Mouse (Mus musculus): ENCODE measurements around the gene Exosc5.
A peak's percentile ranks its signal among the peaks of the same experiment; 100 is the strongest.

Gene Exosc5

GRCm38 (mm10) chr7:25658657-25659472, at the start of gene Exosc5, which contains the start of gene Bckdha:
Gene Exosc5, plus strand, starts transcription at chr7:25659164.
Gene Bckdha, minus strand, starts transcription at chr7:25658981.
- peak; percentile 100 for DNase-seq (ENCODE audit: low read depth)

- DNase-seq (ENCODE audit: low read depth): no peak
Observed at GRCm38 (mm10) chr7:25610056-25610455, 48.9 kb upstream of the Exosc5 start.

GRCm38 (mm10) chr7:25611501-25611900, 47.5 kb upstream of the Exosc5 start:
- DNase-seq (ENCODE audit: low read depth): no peak

- no peak for DNase-seq (ENCODE audit: low read depth)
Observed at GRCm38 (mm10) chr7:25614086-25614485, 44.9 kb upstream of the Exosc5 start.

- DNase-seq (ENCODE audit: low read depth): no peak
Observed at GRCm38 (mm10) chr7:25614831-25615705, 43.9 kb upstream of the Exosc5 start.

- no peak for DNase-seq (ENCODE audit: low read depth)
Observed at GRCm38 (mm10) chr7:25615706-25616011, 43.3 kb upstream of the Exosc5 start, which contains the start of gene Erich4. Gene Erich4, minus strand, starts transcription at chr7:25615892.

- no peak for DNase-seq (ENCODE audit: low read depth)
Observed at GRCm38 (mm10) chr7:25617376-25618160, 41.4 kb upstream of the Exosc5 start.

- DNase-seq (ENCODE audit: low read depth): peak; percentile 95
Observed at GRCm38 (mm10) chr7:25618865-25619721, 39.9 kb upstream of the Exosc5 start, which contains the start of gene Dmac2. Gene Dmac2, plus strand, starts transcription at chr7:25619414.

- DNase-seq (ENCODE audit: low read depth): no peak
Observed at GRCm38 (mm10) chr7:25619722-25619991, 39.3 kb upstream of the Exosc5 start.

GRCm38 (mm10) chr7:25620101-25620500, 38.9 kb upstream of the Exosc5 start:
- DNase-seq (ENCODE audit: low read depth): no peak

- no peak for DNase-seq (ENCODE audit: low read depth)
Observed at GRCm38 (mm10) chr7:25620751-25621150, 38.2 kb upstream of the Exosc5 start.

- no peak for DNase-seq (ENCODE audit: low read depth)
Observed at GRCm38 (mm10) chr7:25623857-25624370, 35.0 kb upstream of the Exosc5 start.

- DNase-seq (ENCODE audit: low read depth): no peak
Observed at GRCm38 (mm10) chr7:25624851-25625250, 34.1 kb upstream of the Exosc5 start.

- peak; percentile 41 for DNase-seq (ENCODE audit: low read depth)
Observed at GRCm38 (mm10) chr7:25625594-25626250, 33.2 kb upstream of the Exosc5 start.

- DNase-seq (ENCODE audit: low read depth): peak; percentile 23
Observed at GRCm38 (mm10) chr7:25626509-25627430, 32.2 kb upstream of the Exosc5 start, which contains the start of gene B3gnt8. Gene B3gnt8, plus strand, starts transcription at chr7:25626654.

GRCm38 (mm10) chr7:25627431-25628322, 31.3 kb upstream of the Exosc5 start:
- DNase-seq (ENCODE audit: low read depth): peak; percentile 40

- no peak for DNase-seq (ENCODE audit: low read depth)
Observed at GRCm38 (mm10) chr7:25628323-25628620, 30.7 kb upstream of the Exosc5 start.

GRCm38 (mm10) chr7:25632679-25633078, 26.3 kb upstream of the Exosc5 start:
- DNase-seq (ENCODE audit: low read depth): no peak

GRCm38 (mm10) chr7:25636373-25636772, 22.6 kb upstream of the Exosc5 start:
- DNase-seq (ENCODE audit: low read depth): no peak

Data from c-Kit-positive CD71-positive TER-119-negative erythroid progenitor cells, embryonic 14.5 days (primary cell).